8 mouse cellular contexts compared by ENCODE assay signal in the genomic region with DNA sequence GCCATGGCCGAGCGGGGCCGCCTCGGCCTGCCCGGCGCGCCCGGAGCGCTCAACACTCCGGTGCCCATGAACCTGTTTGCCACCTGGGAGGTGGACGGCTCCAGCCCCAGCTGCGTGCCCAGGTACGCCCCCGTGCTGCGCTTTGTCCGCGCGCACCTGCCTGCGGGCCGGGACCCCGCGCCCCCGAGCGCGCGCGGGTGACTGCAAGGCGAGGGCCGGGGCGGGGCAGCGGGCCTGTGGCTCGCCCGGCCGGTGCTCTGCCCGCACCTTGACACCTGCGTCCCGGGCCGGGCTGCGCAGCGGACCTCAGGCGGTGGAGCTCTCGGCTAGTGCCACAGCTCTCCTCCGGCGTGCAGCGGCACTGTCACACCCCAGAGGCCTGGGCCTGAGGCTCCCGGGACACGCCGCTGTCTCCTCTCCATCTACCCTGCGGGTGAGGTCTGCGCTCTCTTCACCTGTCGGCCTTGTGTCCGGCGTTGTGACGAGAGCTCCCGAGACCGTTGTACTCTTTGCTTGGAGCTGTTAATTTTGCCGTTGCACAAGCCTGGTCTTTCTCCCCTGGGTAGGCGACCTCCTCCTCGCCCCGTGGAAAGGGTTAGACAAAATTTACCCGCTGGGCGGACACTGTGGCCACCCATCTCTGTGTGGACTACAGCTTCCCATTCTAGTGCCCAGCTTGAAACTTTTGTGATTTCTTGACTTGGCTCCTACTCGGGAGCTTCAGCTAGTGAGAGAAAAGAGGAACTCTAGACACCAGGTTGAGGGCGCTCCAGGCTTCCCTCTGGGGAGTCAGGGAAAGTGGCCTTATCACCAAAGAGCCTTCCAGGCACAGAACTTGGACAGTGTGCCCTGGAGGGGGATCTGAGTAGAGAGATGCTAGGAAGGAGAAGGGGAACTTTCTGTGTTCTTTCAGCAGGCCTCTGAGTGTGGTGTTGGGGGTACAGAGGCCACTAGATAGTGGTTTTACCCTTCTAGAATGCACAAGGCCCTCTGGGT. TPM values are rescaled to one million over a fixed set of nuclear protein-coding genes. Genes with fewer than 3 reads are reported as not detected.
DNase-seq lines count a peak whose midpoint lies in the region; TF ChIP-seq lines count a peak whose summit lies in the region.

No protein-coding gene starts in this region.

- 0 out of 2 replicates have a peak, but pooled peaks have one; percentile 19 for TF ChIP-seq POLR2A in bone marrow, adult 2 months (IDR thresholded peaks at IDR 0.05; ENCODE audit: borderline replicate concordance, control insufficient read depth, low read depth, low read length)
- no peak; the same call in 1 of the 2 replicates for TF ChIP-seq POLR2A in embryonic fibroblast, embryonic 13.5 days (IDR thresholded peaks at IDR 0.05; ENCODE audit: low read depth, low read length)

- peaks cover 2 to 7% of the 10 kb centered on the region in 2 experiments; a peak in 1 of 4 replicates for H3K4me1 ChIP-seq in ES-E14 (ENCODE audit: control insufficient read depth in 2 of 2, insufficient read depth in 2 of 2, low read length in 2 of 2, poor library complexity in 1 of 2)
- peaks cover 12% of the 10 kb centered on the region; the same call in 1 of the 2 replicates for H3K4me1 ChIP-seq in bone marrow, adult 2 months (ENCODE audit: control insufficient read depth, insufficient read depth, low read length)
- H3K4me1 ChIP-seq in embryonic fibroblast, embryonic 13.5 days (ENCODE audit: control insufficient read depth, insufficient read depth, low read length), result peaks cover 27% of the 10 kb centered on the region

- H3K4me3 ChIP-seq in ES-E14 (ENCODE audit: insufficient read depth in 1 of 2, low read depth in 1 of 2, low read length in 2 of 2, poor library complexity in 1 of 2, severe bottlenecking in 1 of 2), result peak overlapping the region; percentile 85 to 94
- peak overlapping the region; percentile 91 for H3K4me3 ChIP-seq in bone marrow, adult 2 months (replicated peaks; ENCODE audit: control insufficient read depth, low read depth, low read length)
- H3K4me3 ChIP-seq in embryonic fibroblast, embryonic 13.5 days (ENCODE audit: insufficient read depth, low read length), result peak overlapping the region; percentile 73

- DNase-seq in ES-E14 (ENCODE audit: low read depth, low spot score), result no peak
- DNase-seq in heart, postnatal 10 days, result peak; percentile 57 to 58
- DNase-seq in kidney, postnatal 36 days, result peak; percentile 45 to 73
- peak; percentile 60 to 78 for DNase-seq in lung, postnatal 4 days
- peak; percentile 47 to 50 for DNase-seq in right cerebral cortex, postnatal 10 days (ENCODE audit: low spot score in 2 of 2)
- peak; percentile 38 to 47 for DNase-seq in urinary bladder, postnatal 36 days (ENCODE audit: low spot score in 2 of 2)

- WGBS in bone marrow, adult 2 months, result 2% methylated on average over 64 of the region's 64 CpGs

- intact Hi-C loops in heart, postnatal 10 days (cut with DNase I), result no loop called here

- TF ChIP-seq CTCF in bone marrow, adult 2 months (IDR thresholded peaks at IDR 0.05; ENCODE audit: control insufficient read depth, insufficient read depth, low read length), result no peak
- TF ChIP-seq CTCF in embryonic fibroblast, embryonic 13.5 days (IDR thresholded peaks at IDR 0.05; ENCODE audit: borderline replicate concordance, insufficient read depth, low read length), result no peak

- no peaks in the 10 kb centered on the region for H3K9me3 ChIP-seq in ES-E14 (ENCODE audit: control insufficient read depth, insufficient read depth, low read depth, low read length)

- H3K36me3 ChIP-seq in ES-E14 (ENCODE audit: control insufficient read depth, insufficient read depth, low read length, poor library complexity, severe bottlenecking), result no peaks in the 10 kb centered on the region

- in situ Hi-C loops in ES-E14 (cut with MboI; ENCODE audit: low sequenced_read_pairs in 2 of 2, unreplicated experiment in 2 of 2), result no loop called here

- H3K27ac ChIP-seq in ES-E14 (ENCODE audit: insufficient read depth, low read depth, low read length, poor library complexity, severe bottlenecking), result peak overlapping the region; percentile 64; the same call in 1 of the 2 replicates
- H3K27ac ChIP-seq in bone marrow, adult 2 months (ENCODE audit: control insufficient read depth, insufficient read depth, low read depth, low read length, poor library complexity), result peak overlapping the region; percentile 89
- H3K27ac ChIP-seq in embryonic fibroblast, embryonic 13.5 days (ENCODE audit: insufficient read depth, low read length), result peak overlapping the region; percentile 19

- peak overlapping the region; percentile 87 for H3K9ac ChIP-seq in ES-E14 (ENCODE audit: insufficient read depth, low read depth, low read length, poor library complexity, severe bottlenecking)

TF ChIP-seq in ES-E14, 5 proteins besides CTCF, POLR2A, EP300 and RAD21:
- TF ChIP-seq HCFC1 (IDR thresholded peaks at IDR 0.05; ENCODE audit: borderline replicate concordance, insufficient read depth, low read length), result peak; percentile 35; the same call in 1 of the 2 replicates
- TF ChIP-seq MAFK (IDR thresholded peaks at IDR 0.05; ENCODE audit: insufficient read depth, low read depth, low read length), result no peak

RNA-seq across cellular contexts. Expression of gene Pacs2, which starts 0.6 kb away (rescaled TPM):
- 17.2 and 20.7 TPM in 2 replicates for total RNA-seq in ES-E14 (2012; rRNA removed)
- 25.9 and 33.7 TPM in 2 replicates for polyA plus RNA-seq in bone marrow, adult 2 months (2011; ENCODE audit: insufficient read depth, insufficient read length, low replicate concordance, missing spikeins)
- polyA plus RNA-seq in embryonic fibroblast, embryonic 13.5 days (2011; ENCODE audit: insufficient read length, low read depth, missing spikeins), result 33.4 and 44.5 TPM in 2 replicates
- 10 to 100 TPM; 29.3 to 30.4 TPM for total RNA-seq in heart, postnatal 10 days (2021)

RNA-seq across cellular contexts. Expression of gene Brf1, which starts 14.4 kb away (rescaled TPM):
- total RNA-seq in ES-E14 (2012; rRNA removed), result 56.4 and 63.4 TPM in 2 replicates
- polyA plus RNA-seq in bone marrow, adult 2 months (2011; ENCODE audit: insufficient read depth, insufficient read length, low replicate concordance, missing spikeins), result 54.8 and 94.0 TPM in 2 replicates
- polyA plus RNA-seq in embryonic fibroblast, embryonic 13.5 days (2011; ENCODE audit: insufficient read length, low read depth, missing spikeins), result 25.3 and 37.2 TPM in 2 replicates
- 10 to 100 TPM; 29.3 to 35.8 TPM for total RNA-seq in heart, postnatal 10 days (2021)

RNA-seq across cellular contexts. Expression of gene Btbd6, which starts 38.6 kb away (rescaled TPM):
- 13.4 and 15.2 TPM in 2 replicates for total RNA-seq in ES-E14 (2012; rRNA removed)
- polyA plus RNA-seq in bone marrow, adult 2 months (2011; ENCODE audit: insufficient read depth, insufficient read length, low replicate concordance, missing spikeins), result 3.3 and 6.3 TPM in 2 replicates
- polyA plus RNA-seq in embryonic fibroblast, embryonic 13.5 days (2011; ENCODE audit: insufficient read length, low read depth, missing spikeins), result 7.9 and 9.0 TPM in 2 replicates
- 10 to 100 TPM; 22.9 to 24.5 TPM for total RNA-seq in heart, postnatal 10 days (2021)

RNA-seq across cellular contexts. Expression of gene Tex22, which starts 59.4 kb away (rescaled TPM):
- total RNA-seq in ES-E14 (2012; rRNA removed), result 0.22 and 0.79 TPM in 2 replicates
- polyA plus RNA-seq in bone marrow, adult 2 months (2011; ENCODE audit: insufficient read depth, insufficient read length, low replicate concordance, missing spikeins), result 1.3 and 3.0 TPM in 2 replicates
- not detected in 2 replicates for polyA plus RNA-seq in embryonic fibroblast, embryonic 13.5 days (2011; ENCODE audit: insufficient read length, low read depth, missing spikeins)
- under 1 TPM in 1 of 2 experiments, not detected in 1; 0.41 TPM for total RNA-seq in heart, postnatal 10 days (2021)

Comparison
In these comparisons a context has a peak if more than half of its experiments do, and no peak if none do; other contexts are left out.
1. H3K27ac ChIP-seq: peak in every context shown above with its lines; median percentile 89 in bone marrow, adult 2 months; 64 in ES-E14; 19 in embryonic fibroblast, embryonic 13.5 days.